Mouse (Mus musculus): Measurements from ENCODE around the gene Zbtb11.
"Not testable (repeated sequence)": the region's sequence is repeated elsewhere in the genome, so short reads cannot be mapped to it uniquely, and the experiment has no call there.

Gene Zbtb11

DNA sequence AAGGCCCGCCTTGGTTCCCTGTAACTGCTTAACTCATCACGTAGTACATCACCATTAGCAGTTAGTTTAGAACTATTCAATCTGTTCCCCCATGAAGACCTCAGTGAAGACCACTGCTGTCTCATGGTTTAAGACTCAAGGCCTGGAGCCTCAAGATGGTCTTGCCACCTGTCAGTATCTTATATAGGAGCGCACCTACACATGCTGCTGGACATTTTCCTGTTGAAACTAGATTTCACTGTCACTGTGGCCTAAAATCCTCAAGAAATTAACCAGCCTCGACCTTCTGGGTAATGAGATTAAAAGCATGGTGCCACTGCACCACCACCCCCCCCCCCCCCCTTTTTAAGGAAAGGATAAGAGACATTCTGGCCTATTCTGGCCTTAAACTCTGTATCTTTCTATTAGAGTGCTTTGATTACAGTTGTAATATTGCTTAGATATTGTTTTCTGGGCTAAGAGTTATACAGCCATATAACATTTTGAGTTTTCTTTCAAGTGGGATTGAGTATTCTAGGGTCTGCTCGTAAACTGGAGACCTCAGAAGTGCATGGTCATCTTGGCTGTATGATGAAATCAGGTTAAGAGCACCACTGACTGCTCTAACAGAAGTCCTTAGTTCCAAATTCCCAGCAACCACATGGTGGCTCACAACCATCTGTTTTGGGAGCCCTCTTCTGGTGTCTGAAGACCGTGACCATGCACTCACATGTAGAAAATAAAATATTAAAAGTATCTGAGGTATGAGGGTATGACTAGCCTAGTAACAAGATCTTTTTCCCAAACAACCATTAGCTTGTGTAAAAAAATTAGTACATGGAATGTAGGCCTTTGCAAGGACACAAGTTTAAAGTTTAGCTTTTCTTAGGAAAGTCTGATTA, 1.7 kb upstream of the Zbtb11 start:
- DNase-seq = no peak

DNA sequence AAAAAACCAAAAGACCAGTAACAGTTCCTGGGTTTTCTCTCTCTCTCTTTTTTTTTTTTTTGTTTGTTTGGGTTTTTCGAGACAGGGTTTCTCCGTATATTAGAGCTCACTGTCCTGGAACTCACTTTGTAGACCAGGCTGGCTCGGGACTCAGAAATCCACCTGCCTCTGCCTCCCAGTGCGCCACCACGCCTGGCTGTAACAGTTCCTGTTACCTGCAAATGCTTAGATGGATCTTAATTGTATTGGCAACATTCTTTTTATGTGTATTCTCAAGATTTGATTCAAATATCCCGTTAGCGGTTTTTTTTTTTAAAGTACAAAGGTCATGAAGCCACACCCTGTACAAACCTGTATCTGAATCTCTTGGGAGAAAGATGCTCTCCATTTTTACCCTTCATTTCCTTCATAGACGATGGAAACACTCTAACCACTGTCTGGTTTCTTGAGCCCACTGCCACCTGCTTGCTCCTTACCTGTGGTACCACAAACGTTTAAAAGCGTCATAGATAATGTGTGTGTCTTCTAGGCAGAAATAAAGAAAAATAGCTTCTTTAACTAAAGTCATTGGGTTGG, 969 bp upstream of the Zbtb11 start:
- no peak for DNase-seq

DNA sequence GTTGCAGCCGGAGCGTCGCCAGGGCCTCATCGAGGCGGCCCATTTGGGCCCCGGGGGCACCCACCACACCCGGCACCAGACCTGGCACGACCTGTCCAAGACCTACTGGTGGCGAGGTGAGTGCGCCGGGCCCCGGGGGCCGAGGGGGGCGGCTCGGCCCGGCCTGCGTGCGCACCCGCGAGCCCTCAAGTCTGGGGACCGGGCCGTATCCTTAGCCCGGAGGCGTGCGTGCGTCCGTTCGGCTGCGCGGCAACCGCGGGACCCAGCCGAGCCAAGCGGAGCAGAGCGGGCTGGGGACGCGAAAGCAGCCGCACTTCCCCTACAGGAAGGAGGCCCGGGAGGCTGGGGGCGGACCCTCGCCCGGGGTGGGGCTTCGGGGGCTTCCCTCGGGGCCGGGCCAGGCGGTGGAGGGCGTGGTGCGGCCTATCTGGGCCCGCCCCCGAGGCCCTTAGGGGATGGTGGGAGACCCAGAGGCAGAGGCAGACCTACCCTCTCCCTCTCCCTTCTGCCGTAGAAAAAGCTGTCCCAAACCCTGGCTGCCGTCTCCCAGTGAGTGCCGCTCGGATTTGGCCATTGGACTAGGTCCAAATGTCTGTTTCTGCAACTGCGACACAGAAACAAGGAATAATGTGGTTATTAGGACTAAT, 696 bp downstream of the Zbtb11 start:
- peak; percentile 72 to 77 for DNase-seq

DNA sequence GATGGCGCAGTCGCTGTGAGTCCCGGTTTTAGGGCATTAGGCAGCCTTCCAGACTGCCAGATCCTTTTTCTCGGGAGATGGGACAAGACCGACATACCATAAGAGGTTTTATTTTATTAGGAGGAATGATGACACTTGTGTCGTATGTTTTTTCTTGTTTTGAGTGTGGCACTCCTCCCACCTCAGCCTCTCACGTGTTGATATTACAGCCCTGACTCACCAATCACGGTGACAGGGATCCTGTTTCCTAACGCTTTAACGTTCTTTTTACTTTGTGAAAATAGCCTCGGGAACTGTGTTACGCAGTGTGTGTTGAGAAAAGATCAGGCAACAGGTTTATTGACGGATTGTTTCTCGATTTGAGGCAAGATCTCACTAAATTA, 1.2 kb downstream of the Zbtb11 start:
- DNase-seq = no peak

DNA sequence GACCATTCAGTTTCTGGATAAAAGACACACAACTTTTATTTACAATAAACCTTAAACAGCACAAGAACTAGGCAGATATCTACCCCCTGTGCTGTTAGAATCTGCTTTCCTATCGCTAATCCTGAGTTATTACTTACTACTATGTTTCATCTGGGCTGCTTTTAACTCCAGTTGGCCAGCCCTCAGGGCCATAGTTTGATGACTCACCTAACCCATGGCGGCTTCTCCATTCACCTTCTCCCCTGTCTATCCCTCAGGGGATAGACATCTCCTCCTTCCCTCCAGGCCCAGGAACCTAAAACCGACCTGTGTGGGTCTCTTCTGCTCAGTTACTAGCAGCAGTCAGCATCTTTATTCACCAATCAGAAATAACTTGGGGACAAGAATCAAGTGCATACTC, 12.3 kb downstream of the Zbtb11 start:
- no peak for DNase-seq

DNA sequence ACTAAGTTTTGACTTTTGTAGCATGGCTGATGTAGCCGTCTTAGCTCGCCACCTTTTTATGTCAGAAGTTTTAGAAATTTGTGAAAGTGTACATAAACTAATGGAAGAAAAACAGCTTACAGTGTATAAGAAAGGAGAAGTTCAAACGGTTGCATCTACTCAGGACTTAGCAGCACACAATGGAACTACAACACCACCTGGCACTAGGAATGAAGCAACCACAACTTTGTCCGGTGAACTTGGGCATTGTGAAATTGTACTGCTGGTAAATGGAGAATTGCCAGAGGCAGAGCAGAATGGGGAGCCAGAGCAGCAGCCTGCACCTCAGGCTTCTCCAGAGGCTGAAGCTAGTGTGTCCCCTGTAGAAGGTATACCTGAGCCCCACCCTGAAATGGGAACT, 16.6 kb downstream of the Zbtb11 start:
- no peak for DNase-seq

DNA sequence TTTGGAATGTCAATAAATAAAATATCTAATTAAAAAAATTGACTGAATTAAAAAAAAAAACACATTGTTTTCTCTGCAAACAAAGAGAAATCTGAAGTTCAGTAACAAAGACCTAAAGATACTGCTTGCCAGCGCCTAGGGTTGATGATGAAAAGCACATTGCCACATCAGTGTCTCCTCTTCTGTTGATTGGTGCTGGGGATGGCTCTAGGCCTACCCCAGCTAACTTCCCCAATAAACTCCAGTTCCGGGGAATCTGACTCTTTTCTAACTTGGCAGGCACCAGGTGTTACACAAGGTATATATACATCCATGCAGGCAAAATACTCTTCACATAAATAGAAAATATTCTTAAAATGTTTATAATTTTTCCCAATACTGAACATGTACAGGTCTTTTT, 20.6 kb downstream of the Zbtb11 start:
- DNase-seq = no peak

DNA sequence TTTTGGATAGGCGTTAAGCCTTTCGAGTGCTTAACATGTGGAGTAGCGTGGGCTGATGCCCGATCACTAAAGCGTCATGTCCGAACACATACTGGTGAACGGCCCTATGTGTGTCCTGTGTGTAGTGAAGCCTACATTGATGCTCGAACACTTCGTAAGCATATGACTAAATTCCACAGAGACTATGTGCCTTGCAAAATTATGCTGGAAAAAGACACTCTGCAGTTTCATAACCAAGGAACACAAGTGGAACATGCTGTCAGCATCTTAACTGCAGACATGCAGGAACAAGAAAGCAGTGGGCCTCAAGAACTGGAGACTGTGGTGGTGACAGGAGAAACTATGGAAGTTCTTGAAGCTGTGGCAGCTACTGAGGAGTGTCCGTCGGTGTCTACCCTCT, 33.1 kb downstream of the Zbtb11 start:
- DNase-seq = no peak

DNA sequence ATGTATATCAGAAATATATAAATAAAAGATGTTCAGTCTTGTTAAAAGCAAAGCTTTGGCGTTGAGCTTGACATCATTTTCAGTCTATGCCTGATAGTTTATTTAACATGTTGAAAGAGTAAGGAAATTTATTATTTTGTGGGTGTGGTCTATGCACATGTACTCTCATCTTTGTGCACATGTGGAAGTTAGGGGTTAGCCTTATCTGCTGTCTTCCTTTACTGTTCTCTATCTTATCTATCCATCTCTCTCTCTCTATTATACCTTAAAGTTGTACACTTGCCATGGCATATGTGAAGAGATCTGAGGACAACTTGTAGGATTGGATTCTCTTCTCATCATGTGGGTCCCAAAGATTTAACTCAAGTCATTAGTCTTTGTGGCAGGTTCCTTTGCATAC, 35.2 kb downstream of the Zbtb11 start:
- no peak for DNase-seq

DNA sequence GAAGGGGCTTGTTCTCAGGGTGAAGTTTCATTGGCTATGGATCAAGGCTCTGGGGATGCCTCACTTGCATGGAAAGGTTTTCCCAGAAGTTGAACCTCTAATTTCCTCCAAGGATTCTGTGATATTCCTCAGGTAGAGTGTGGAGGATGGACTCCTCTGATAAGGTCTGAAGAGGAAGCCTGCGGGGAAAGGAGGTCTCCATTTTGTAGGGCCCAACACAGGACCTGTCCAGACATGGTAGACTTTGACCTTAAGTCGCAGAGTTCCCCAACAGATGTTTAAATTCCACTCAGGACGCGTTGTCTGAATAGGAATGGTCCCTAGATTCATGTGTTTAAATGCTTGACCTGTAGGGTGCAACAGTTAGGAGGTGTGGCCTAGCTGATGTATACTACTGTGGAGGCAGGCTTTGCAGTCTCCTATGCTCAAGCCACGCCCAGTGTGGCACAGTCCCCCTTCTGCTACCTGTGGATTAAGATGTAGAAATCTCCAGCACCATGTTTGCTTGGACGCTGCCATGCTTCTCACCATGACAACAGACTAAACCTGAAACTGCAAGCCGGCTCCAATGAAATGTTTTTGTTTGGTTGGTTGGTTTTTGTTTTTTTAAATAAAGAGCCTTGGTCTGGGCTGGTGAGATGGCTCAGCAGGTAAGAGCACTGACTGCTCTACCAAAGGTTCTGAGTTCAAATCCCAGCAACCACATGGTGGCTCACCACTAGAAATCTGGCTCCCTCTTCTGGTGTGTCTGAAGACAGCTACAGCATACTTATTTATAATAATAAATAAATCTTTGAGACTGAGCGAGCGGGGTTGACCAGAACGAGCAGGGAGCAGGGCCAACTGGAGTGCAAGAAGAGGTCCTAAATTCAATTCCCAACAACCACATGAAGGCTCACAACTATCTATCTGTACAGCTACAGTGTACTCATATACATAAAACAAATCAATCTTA, 39.4 kb downstream of the Zbtb11 start:
- DNase-seq = no peak

DNA sequence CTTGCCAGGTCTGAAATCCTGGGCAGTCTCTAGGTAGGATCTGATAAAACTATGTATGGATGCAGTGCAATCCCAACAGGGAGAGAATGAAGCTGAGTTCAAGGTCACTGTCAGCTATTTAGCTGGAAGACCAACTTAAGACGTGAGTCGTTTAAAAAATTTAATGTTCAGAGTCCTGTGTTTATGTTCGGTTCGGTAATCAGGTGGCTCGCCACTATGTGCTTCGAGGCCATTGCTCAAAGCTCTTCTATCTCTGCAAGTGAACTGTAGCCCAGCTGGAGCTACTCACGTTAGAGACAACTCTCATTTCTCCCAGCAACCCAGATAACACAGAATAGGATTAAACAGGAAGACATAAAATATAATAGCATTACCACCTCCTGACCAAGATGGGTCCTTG, 40.4 kb downstream of the Zbtb11 start:
- DNase-seq = no peak

DNA sequence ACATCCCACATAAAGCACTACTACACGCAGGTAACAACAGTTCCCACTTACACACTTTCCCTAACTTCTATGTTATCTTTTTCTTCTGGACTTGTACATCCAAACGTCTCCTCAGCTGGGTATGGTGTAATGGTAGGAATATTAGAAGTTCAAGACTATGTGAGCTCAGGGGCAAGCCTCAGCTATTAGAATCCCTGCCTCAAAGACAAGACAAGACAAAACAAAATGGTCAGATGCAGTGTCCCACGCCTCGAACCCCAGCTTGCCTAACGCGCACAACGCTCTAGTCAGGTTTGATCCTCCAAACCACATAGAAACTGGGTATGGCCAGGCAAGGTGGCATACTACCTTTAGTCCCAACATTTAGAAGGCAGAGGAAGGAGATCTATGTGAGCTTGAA, 46.0 kb downstream of the Zbtb11 start:
- no peak for DNase-seq

DNA sequence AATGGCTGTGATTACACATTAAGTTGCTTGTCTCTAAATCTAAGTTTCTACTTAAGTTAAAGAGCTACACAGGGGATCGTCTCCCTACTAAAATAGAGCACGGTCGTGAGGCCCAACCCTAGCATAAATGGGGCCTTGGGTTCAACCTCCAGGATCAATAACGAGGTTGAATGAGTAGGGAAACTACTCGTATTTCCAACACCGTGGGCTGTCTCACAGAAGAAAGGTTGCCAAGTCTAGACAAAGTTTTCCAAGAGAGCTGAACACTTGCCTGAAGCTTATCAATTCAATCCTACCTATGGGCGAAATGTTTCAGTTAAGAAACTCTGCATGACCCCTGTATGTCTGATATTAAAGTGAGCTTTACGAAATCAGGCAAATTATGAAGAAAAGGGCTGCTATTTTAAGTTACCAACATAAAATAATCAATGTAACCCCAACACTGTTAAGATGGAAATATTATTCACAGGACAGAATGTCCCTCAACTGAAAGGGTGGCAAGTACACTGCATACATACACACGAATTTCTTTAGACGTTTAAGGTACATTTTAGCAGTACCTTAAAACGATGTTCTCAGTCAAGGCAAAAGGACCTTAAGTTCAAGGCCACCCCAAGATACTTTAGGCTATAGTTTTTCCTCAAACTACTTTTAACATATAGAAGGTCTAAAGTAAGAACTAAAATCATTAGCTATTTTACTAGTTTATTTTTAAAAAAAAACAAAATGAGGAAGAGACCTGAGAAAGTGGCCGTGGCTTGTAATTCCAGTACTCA, 54.4 kb downstream of the Zbtb11 start:
- no peak for DNase-seq

DNA sequence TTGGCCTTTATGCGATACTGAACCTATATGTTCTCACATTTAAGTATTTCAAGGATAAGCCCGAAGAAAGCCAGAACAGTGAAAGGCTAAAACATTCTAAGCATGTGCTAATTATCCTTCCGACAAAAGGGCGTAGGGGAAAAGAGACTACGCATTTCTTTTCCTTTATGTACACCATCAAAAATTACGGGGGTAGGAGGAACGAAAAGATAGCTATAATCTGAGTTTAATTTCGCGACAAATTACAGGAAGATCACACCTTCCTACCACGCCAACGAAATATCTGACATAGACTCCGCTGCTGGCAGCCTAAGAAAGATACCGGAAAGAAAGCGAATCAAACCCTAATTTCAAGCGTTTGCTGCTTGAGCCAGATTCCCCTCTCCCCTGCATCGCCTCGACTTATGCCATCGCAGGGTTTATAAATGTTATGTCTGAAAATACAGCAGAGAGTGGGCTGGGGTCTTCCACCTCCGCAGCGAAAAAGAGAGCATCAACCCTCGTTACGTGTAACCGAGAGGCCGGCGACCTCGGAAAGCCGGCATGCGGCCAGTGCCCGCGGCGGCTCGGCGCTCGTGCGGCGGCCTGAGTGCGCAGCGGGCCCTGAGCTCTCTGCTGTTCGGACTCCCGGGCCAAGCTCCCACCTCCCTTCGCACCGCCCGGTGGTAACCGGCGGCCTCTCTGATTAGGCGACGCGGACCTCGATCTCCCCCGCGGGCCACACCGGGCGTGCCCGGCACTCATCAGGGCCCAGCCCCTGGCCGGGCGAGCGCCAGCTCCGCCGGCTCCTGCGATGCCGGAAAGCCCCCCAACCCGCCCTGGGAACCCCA, 55.3 kb downstream of the Zbtb11 start:
- no peak for DNase-seq

DNA sequence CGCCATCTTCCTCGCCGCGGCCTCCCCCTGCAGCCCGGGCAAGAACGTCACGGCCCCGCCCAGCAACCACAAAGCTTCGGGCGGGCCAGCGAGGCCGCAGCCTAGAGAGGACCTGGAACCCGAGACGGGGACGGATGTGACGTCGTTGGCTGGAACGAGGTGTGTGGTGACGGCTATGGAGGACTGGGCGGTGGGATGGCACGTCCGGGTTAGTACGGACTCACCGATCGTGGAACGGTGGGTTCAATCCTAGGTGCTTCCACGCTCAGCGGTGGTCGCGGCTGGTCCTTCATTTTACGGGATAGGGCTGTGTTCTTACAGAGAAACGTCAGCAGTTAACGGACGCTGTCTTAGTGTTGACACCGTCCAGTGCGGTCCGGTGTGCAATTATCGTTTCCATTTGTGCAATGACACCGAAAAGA, 56.0 kb downstream of the Zbtb11 start, which contains the start of gene Pcnp:
TSS of gene Pcnp (minus strand) at position 79 of the 422 bp plus-strand sequence.
- peak; percentile 98 to 99 for DNase-seq

DNA sequence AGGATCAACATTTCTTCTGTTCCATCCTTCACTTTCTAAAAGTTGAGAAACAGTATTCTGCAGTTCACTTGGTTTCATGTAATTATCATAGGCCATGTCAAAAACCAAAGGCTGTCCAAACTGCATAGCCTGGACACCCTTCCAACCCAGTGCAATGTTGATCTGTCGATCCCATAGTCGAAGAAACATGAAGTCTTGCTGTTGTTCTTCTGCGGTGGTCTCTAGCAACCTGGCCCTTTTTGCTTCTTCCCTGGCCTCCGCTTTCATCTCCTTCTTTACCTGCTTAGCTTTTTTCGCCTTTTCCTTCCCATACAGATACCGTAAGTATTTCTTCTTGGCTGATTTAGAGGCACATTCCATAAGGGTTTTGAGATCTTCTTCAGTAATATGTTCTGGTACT, 60.9 kb downstream of the Zbtb11 start:
- no peak for DNase-seq

DNA sequence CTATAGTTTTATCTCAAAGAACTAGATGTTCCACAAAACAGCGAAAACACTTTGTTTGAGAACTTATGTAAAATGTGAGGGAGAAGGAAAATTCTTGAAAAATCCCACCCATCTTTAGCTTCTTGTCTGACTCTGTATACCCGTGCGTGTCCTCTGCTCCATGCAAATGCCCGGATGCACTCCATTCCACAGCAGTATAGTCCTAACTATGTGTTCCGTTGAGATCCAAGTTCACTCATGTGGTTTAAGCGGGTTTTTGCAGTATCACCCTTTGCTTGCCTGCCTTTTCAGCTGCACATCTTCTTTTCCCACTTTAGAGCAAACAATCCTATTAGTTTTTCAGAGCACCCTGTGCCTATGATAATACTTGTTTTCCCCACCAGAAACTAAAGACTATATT, 62.8 kb downstream of the Zbtb11 start:
- no peak for DNase-seq

DNA sequence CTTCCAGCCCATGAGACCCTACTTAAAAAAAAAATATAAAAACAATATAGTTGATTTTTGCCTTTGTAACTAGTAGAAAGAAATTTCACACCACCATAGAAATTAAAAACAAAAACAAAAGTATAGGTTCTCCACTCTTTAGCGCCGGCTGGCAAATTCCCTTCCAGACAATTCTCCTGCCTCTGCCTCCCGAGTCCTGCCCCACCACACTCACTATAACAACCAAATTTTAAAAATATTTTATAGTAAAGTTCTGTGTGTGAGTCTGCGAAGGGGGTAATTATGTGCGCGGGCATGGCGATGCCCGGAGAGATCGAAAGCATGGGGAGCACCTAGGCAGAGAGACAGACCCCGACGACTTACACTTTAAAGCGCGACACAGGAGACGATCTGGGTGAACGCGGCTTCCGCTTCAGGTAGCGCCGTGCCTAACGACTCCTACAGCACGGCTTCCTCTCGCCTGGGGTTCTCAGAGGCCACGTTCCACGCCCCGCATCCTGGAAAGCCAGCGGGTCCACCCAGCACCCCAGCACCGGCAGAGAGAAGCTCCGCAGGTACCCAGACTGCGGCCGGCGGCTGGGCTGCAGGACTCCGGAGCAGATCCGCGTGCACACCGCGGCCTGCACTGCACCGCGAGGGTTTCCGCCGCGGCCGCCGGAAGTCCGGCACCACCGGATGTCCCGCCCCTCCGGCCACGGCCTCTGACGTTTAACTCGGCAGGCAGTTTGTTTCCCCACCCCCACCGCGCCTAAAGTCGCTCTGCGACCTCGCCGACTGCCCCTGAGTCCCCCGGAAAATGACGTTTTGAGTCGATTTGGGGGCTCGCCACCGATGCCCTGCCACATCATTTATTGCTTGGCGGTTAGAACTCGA, 63.7 kb downstream of the Zbtb11 start, which contains the start of gene Trmt10c:
TSS of gene Trmt10c (minus strand) at position 682 of the 873 bp plus-strand sequence.
- DNase-seq = peak; percentile 93 to 97

DNA sequence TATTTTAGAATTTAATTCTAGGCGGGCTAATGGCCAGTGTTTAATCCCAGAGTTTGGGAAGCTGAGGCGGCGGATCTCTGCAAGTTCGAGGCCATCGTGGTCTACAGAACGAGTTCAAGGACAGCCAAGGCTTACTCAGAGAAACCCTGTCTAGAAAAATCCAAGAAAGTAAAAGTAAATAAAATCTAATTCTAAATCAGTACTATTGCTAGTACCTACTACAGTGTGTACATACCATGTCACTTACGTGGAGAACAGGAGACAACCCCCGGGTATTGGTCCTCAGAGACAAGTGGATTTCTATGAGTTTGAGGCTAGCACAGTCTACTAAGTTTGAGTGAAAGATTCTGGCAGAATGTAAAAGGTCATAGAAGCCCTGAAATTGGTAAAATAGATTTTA, 64.4 kb downstream of the Zbtb11 start:
- no peak for DNase-seq

DNA sequence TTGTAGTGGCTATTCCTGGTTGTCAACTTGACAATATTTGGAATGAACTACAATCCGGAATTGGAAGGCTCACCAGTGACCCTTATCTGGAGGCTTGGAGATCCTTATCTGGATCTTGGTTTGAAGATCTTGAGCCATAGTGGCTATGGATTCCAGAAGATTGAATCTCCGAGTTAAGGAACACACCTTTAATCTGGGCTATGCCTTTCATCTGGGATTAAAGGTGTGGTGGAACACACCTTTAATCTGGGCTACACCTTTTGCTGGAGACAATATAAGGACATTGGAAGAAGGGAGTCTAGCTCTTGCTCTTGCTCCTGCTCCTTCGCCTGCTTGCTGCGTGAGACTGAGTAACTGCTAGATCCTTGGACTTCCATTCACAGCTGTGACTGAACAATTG, 74.4 kb downstream of the Zbtb11 start, which contains the start of gene Senp7:
TSS of gene Senp7 (plus strand) at position 301 of the 400 bp plus-strand sequence.
- DNase-seq = not testable (repeated sequence)

Measured in cerebellum, adult 18-20 months (tissue).